Mouse (Mus musculus) neural tube, embryonic 11.5 days (tissue): Measurements from ENCODE around the gene Gm49396. TPM values are rescaled to one million over a fixed set of nuclear protein-coding genes. Genes with fewer than 3 reads are reported as not detected.

Source experiments
- ATAC-seq: fragments of 200-750 bp; cut with Nextera tagmentation; 2 replicates; pipeline ENCODE4 v1.8.0; 2017; ENCODE audit warnings: moderate number of reproducible peaks, mild to moderate bottlenecking, moderate TSS enrichment, moderate library complexity; ENCODE audit not compliant: insufficient read depth, low FRiP score, low TSS enrichment
- DNase-seq: peaks from one replicate; pipeline ENCODE4 v3.0.0-alpha.2; 2015; ENCODE audit warnings: low spot score
- H3K27ac ChIP-seq: fragments of 300-500 bp; sonication (generic); 2 replicates; pipeline ENCODE4 v1.5.1; 2014; ENCODE audit warnings: low read depth, mild to moderate bottlenecking, low read length
- H3K27me3 ChIP-seq: fragments of 300-500 bp; sonication (generic); 2 replicates; pipeline ENCODE4 v1.6.1; 2014; ENCODE audit warnings: mild to moderate bottlenecking, low read length, mixed read lengths; ENCODE audit not compliant: control insufficient read depth, insufficient read depth
- H3K36me3 ChIP-seq: fragments of 300-500 bp; sonication (generic); 2 replicates; pipeline ENCODE4 v1.6.1; 2014; ENCODE audit warnings: mild to moderate bottlenecking, low read length, moderate library complexity, mixed read lengths; ENCODE audit not compliant: control insufficient read depth, insufficient read depth
- H3K4me1 ChIP-seq: fragments of 300-500 bp; sonication (generic); 2 replicates; pipeline ENCODE4 v1.6.1; 2014; ENCODE audit warnings: low read length, mixed read lengths; ENCODE audit not compliant: control insufficient read depth, insufficient read depth
- H3K4me2 ChIP-seq: fragments of 300-500 bp; sonication (generic); 2 replicates; pipeline ENCODE4 v1.6.1; 2014; ENCODE audit warnings: low read depth, mild to moderate bottlenecking, moderate library complexity
- H3K4me3 ChIP-seq: fragments of 300-500 bp; sonication (generic); 2 replicates; pipeline ENCODE4 v1.5.1; 2014; ENCODE audit warnings: low read depth, low read length
- H3K9ac ChIP-seq: fragments of 300-500 bp; sonication (generic); 2 replicates; pipeline ENCODE4 v1.6.1; 2014; ENCODE audit warnings: mild to moderate bottlenecking, low read length
- H3K9me3 ChIP-seq: fragments of 300-500 bp; sonication (generic); 2 replicates; pipeline ENCODE4 v1.6.1; 2016; ENCODE audit warnings: low read length; ENCODE audit not compliant: control insufficient read depth
- WGBS: fragments of 180-500 bp; shearing (Covaris S2); extraction: QIAGEN DNeasy Blood & Tissue Kit; methylation state at CpG from one replicate; pipeline ENCODE4 v1.1.7; 2014; 5-methylcytosine and 5-hydroxymethylcytosine counted together
- polyA plus RNA-seq: library from polyadenylated mRNA; unstranded; fragments of >200 nt; fragmentation: Nextera tagmentation; extraction: Ambion mirVana; gene quantifications from 2 replicates; pipeline ENCODE4 v1.2.1, GENCODE M21; 2014

Gene Gm49396
- polyA plus RNA-seq, 1 experiment from 2014 or later, result 7.6 TPM

- peaks cover 6% of the 10 kb centered on the region for H3K36me3 ChIP-seq
- WGBS, result 81% methylated on average over 2 of the region's 2 CpGs
- no peak for ATAC-seq
- H3K9ac ChIP-seq, result no peak overlapping the region
- DNase-seq, result no peak
- H3K4me3 ChIP-seq, result no peak overlapping the region
- H3K27me3 ChIP-seq, result no peaks in the 10 kb centered on the region
- H3K27ac ChIP-seq, result no peak overlapping the region
- peaks cover 13% of the 10 kb centered on the region for H3K4me1 ChIP-seq
- H3K9me3 ChIP-seq, result no peaks in the 10 kb centered on the region
- no peak overlapping the region for H3K4me2 ChIP-seq
Measured at GRCm38 (mm10) chr7:30549880-30550279, 13.3 kb upstream of the Gm49396 start.

GRCm38 (mm10) chr7:30550603-30551002 lies 12.5 kb upstream of the Gm49396 start:
- DNase-seq, result no peak

DNA sequence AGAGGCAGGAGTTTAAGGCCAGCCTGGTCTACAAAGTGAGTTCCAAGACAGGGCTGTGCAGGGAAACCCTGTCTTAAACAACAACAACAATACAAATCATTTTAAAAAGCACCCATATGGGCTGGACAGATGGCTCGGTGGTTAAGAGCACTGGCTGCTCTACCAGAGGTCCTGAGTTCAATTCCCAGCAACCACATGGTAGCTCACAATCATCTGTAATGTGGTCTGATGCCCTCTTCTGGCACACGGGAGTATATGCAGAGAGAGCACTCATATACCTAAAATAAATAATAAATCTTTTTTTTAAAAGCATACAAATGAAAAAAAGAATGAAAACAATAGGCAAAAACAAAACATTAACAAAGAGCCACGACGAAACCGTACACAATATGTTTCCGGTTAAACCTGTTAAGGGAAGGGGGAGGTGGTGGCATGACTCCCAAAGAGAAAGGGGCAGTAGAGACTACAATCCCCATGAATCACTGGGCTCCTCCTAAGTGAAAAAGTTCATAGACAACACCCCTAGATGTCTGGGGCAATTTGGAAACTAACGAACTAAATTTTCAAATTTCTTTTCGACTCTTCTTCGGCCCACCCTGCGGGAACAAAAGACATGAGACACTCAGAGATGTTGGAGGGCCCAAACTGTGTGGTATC lies 11.6 kb upstream of the Gm49396 start:
- peak; percentile 71 for ATAC-seq
- H3K9ac ChIP-seq, result peak overlapping the region; percentile 56
- H3K9me3 ChIP-seq, result no peaks in the 10 kb centered on the region
- H3K36me3 ChIP-seq, result peaks cover 10% of the 10 kb centered on the region
- H3K27ac ChIP-seq, result peak overlapping the region; percentile 75
- DNase-seq, result no peak
- peak overlapping the region; percentile 93 for H3K4me2 ChIP-seq
- WGBS, result 3% methylated on average over 10 of the region's 10 CpGs
- peaks cover 13% of the 10 kb centered on the region for H3K4me1 ChIP-seq
- peak overlapping the region; percentile 45 for H3K4me3 ChIP-seq
- H3K27me3 ChIP-seq, result no peaks in the 10 kb centered on the region

More at GRCm38 (mm10) chr7:30550603-30551002, 12.5 kb upstream of the Gm49396 start:
- no peak overlapping the region for H3K9ac ChIP-seq
- no peak overlapping the region for H3K27ac ChIP-seq
- no peaks in the 10 kb centered on the region for H3K27me3 ChIP-seq
- 89% methylated on average over 1 of the region's 1 CpGs for WGBS
- H3K36me3 ChIP-seq, result peaks cover 10% of the 10 kb centered on the region
- ATAC-seq, result no peak
- H3K4me1 ChIP-seq, result peaks cover 13% of the 10 kb centered on the region
- no peak overlapping the region for H3K4me3 ChIP-seq
- no peak overlapping the region for H3K4me2 ChIP-seq
- no peaks in the 10 kb centered on the region for H3K9me3 ChIP-seq

- H3K4me3 ChIP-seq, result peak within 1 kb of the TSS; percentile 45
- H3K27ac ChIP-seq, result peak within 1 kb of the TSS; percentile 75
- peak within 1 kb of the TSS; percentile 65 for H3K9ac ChIP-seq
- peaks cover 13% of the 10 kb centered on the region for H3K4me1 ChIP-seq
- peak within 1 kb of the TSS; percentile 93 for H3K4me2 ChIP-seq
- ATAC-seq (peak; percentile 88), DNase-seq (peak; percentile 95)
- H3K27me3 ChIP-seq, result no peaks in the 10 kb centered on the region
- WGBS, result 2% methylated on average over 44 of the region's 44 CpGs
- H3K9me3 ChIP-seq, result no peaks in the 10 kb centered on the region
- peaks cover 16% of the 10 kb centered on the region for H3K36me3 ChIP-seq
Measured at GRCm38 (mm10) chr7:30552102-30553020, 10.8 kb upstream of the Gm49396 start, which contains the start of the genes Hspb6 and Proser3. TSS of gene Hspb6 (plus strand) at chr7:30552178. TSS of gene Proser3 (minus strand) at chr7:30552299.

GRCm38 (mm10) chr7:30553021-30553589 lies 10.0 kb upstream of the Gm49396 start:
- Histone ChIP-seq H3K4me1 (peaks cover 13% of the 10 kb centered on the region), H3K4me3 (peak overlapping the region; percentile 45), H3K9me3 (no peaks in the 10 kb centered on the region), H3K9ac (peak overlapping the region; percentile 65), H3K36me3 (peaks cover 16% of the 10 kb centered on the region), H3K4me2 (peak overlapping the region; percentile 93), H3K27me3 (no peaks in the 10 kb centered on the region), H3K27ac (no peak overlapping the region)
- WGBS, result 12% methylated on average over 23 of the region's 23 CpGs
- ATAC-seq (no peak), DNase-seq (no peak)

- Histone ChIP-seq H3K4me1 (peaks cover 17% of the 10 kb centered on the region), H3K4me3 (peak overlapping the region; percentile 45; the same call in 1 of the 2 replicates), H3K27ac (no peak overlapping the region), H3K4me2 (peak overlapping the region; percentile 93; the same call in 1 of the 2 replicates), H3K36me3 (peaks cover 16% of the 10 kb centered on the region), H3K27me3 (no peaks in the 10 kb centered on the region), H3K9ac (no peak overlapping the region), H3K9me3 (no peaks in the 10 kb centered on the region)
- ATAC-seq, result no peak
- 85% methylated on average over 22 of the region's 22 CpGs for WGBS
- no peak for DNase-seq
Measured at GRCm38 (mm10) chr7:30553810-30554584, 9.1 kb upstream of the Gm49396 start.

- Histone ChIP-seq H3K9ac (no peak overlapping the region), H3K4me3 (no peak overlapping the region), H3K4me2 (no peak overlapping the region), H3K36me3 (peaks cover 16% of the 10 kb centered on the region), H3K4me1 (peaks cover 18% of the 10 kb centered on the region), H3K27me3 (no peaks in the 10 kb centered on the region), H3K27ac (no peak overlapping the region), H3K9me3 (no peaks in the 10 kb centered on the region)
- DNase-seq, result no peak
- no peak for ATAC-seq
- WGBS, result 94% methylated on average over 18 of the region's 18 CpGs
Measured at GRCm38 (mm10) chr7:30556894-30557536, 6.1 kb upstream of the Gm49396 start.
